ENCODE assay signal across 8 mouse cellular contexts in genomic region chr6:84320586-84320985, GRCm38 (mm10).
DNase-seq lines count a peak whose midpoint lies in the region; ATAC-seq lines count a peak whose summit lies in the region.

No protein-coding gene starts in this region.

- H3K4me3 ChIP-seq in heart, embryonic 11.5 days (ENCODE audit: low read depth, low read length): no peak overlapping the region

- no peak overlapping the region for H3K9ac ChIP-seq in heart, embryonic 11.5 days (ENCODE audit: low read depth, low read length)

- no peak overlapping the region for H3K27ac ChIP-seq in heart, embryonic 11.5 days (ENCODE audit: low read depth, low read length)

- intact Hi-C loops in left cerebral cortex, postnatal 4 days (cut with DNase I): no loop called here

- H3K4me1 ChIP-seq in heart, embryonic 11.5 days (ENCODE audit: control insufficient read depth, insufficient read depth, low read length): peaks cover 3% of the 10 kb centered on the region; the same call in 1 of the 2 replicates

- peak; percentile 9 to 50 for DNase-seq in heart, adult 18-20 months
- peak; percentile 8 for DNase-seq in right cerebral cortex, adult 18-20 months
- no peak for DNase-seq in right cerebral cortex, postnatal 36 days (ENCODE audit: low spot score in 2 of 2)
- DNase-seq in left cerebral cortex, postnatal 4 days: peak; percentile 19
- DNase-seq in testis, postnatal 14 days (ENCODE audit: low spot score): peak; percentile 27
- no peak for DNase-seq in yolk sac, embryonic 10.5 days (ENCODE audit: low spot score)

- WGBS in heart, embryonic 11.5 days (ENCODE audit: insufficient replicate concordance): 64% methylated on average over 1 of the region's 1 CpGs

- ATAC-seq in heart, embryonic 11.5 days (replicated peaks; ENCODE audit: insufficient number of reproducible peaks, low FRiP score, low TSS enrichment): no peak
- no peak for ATAC-seq in monocyte, adult 5-6 weeks (replicated peaks; ENCODE audit: insufficient number of reproducible peaks, low FRiP score, low TSS enrichment, poor library complexity, severe bottlenecking)

- peaks cover 6% of the 10 kb centered on the region; the same call in 1 of the 2 replicates for H3K27me3 ChIP-seq in heart, embryonic 11.5 days (ENCODE audit: control insufficient read depth, insufficient read depth, low read length)

- no peaks in the 10 kb centered on the region for H3K9me3 ChIP-seq in heart, embryonic 11.5 days (replicated peaks; ENCODE audit: control insufficient read depth, low read length)

- no peaks in the 10 kb centered on the region for H3K36me3 ChIP-seq in heart, embryonic 11.5 days (ENCODE audit: control insufficient read depth, insufficient read depth, low read length)

- no peak overlapping the region for H3K4me2 ChIP-seq in heart, embryonic 11.5 days

Comparison
In these comparisons a context has a peak if more than half of its experiments do, and no peak if none do; other contexts are left out.
1. DNase-seq: peak in heart, adult 18-20 months (2 of 2), right cerebral cortex, adult 18-20 months (single experiment), left cerebral cortex, postnatal 4 days (single experiment) and testis, postnatal 14 days (single experiment); none in right cerebral cortex, postnatal 36 days (0 of 2) and yolk sac, embryonic 10.5 days (single experiment).